Mouse (Mus musculus): ENCODE results near the gene Ccdc124.
A peak's percentile ranks its signal among the peaks of the same experiment; 100 is the strongest.

Ccdc124 gene

GRCm38 (mm10) chr8:70850132-70850845 is 23.4 kb downstream of the Ccdc124 start:
- no peak for ATAC-seq (ENCODE audit: insufficient number of reproducible peaks, low FRiP score, low TSS enrichment)

- ATAC-seq (ENCODE audit: insufficient number of reproducible peaks, low FRiP score, low TSS enrichment): no peak
Measured at GRCm38 (mm10) chr8:70849333-70849990, 24.3 kb downstream of the Ccdc124 start.

DNA sequence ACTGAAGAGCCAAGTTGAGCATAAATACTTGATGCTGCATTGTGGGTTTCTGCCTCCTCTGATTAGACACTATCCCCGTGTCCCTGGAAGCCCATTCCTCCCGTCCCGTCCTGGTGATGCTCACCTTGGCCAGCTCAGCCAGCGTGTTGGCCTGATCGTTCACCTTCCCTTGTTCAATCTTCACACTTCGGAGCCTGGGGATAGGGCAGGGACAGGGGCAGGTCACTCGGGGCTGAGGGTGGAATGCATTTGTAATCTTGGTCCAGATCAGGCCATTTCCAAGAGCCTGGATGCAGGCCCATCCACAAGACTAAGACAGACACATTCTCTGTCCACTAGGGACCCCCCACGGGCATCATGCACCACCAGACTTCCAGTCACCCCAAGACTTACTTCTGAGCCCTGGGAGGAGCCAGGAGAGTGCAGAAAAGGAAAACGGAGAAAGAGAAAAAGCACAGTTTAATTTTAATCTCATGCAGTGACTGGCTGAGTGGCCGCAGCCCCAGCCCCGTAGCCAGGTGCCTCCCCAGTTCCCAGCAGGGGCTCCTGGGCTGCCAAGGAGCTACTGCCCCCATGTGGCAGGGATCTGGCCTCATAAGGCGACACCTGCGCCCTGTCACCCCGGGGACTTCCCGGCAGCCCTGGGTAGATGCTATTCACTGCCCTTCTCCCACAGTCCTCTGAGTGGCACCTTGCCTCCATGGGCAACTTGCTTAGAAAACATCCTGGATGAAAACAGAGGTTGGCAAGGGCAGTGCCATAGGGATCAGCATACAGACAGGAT is 27.2 kb downstream of the Ccdc124 start:
- ATAC-seq (ENCODE audit: insufficient number of reproducible peaks, low FRiP score, low TSS enrichment): no peak

DNA sequence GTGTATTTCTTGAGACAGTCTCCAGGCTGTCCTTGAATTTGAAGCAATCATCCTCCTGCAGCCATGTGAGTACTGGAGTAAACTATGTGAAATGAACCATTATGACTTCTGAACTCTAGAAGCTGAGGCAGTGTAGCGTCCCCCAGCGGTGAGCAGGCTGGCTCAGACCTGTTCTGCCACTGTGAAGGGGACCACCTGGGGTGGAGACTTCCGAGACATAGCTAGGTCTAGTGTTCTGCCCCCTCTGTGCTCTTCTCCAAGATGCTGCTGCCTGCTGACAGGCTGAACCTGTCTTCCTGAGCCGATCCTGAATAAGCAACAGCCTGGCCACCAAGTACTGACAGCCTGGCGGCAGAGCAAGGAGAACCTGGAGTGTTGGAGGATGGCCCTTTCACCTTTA is 28.6 kb downstream of the Ccdc124 start:
- no peak for ATAC-seq (ENCODE audit: insufficient number of reproducible peaks, low FRiP score, low TSS enrichment)

GRCm38 (mm10) chr8:70844523-70844922 is 29.2 kb downstream of the Ccdc124 start:
- ATAC-seq (ENCODE audit: insufficient number of reproducible peaks, low FRiP score, low TSS enrichment): no peak

- no peak for ATAC-seq (ENCODE audit: insufficient number of reproducible peaks, low FRiP score, low TSS enrichment)
Measured at GRCm38 (mm10) chr8:70843941-70844340, 29.8 kb downstream of the Ccdc124 start.

- ATAC-seq (ENCODE audit: insufficient number of reproducible peaks, low FRiP score, low TSS enrichment): no peak
Measured at GRCm38 (mm10) chr8:70843214-70843773, 30.4 kb downstream of the Ccdc124 start.

DNA sequence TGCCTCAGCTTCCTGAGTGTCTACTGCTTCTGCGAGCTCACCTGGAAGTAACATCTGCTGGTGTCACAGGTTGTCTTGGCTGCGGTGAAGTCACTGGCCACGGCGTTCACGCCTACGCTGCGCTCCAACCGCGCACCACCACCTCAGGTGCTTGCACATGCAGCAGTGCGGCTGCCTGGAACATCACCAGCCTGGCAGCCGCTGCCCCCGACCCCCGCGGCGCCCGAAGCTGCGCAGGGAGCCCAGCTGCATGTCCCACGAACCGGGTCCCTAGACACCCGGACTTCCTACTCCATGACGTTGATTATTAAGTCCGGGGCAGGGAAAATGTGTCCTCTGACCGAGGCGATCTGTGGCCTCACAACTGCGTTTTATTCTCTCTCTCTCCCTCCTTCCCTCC is 31.3 kb downstream of the Ccdc124 start:
- ATAC-seq (ENCODE audit: insufficient number of reproducible peaks, low FRiP score, low TSS enrichment): no peak

- no peak for ATAC-seq (ENCODE audit: insufficient number of reproducible peaks, low FRiP score, low TSS enrichment)
Measured at GRCm38 (mm10) chr8:70841147-70842072, 32.3 kb downstream of the Ccdc124 start.

GRCm38 (mm10) chr8:70840590-70840989 is 33.1 kb downstream of the Ccdc124 start:
- ATAC-seq (ENCODE audit: insufficient number of reproducible peaks, low FRiP score, low TSS enrichment): no peak

- peak; percentile 92 for ATAC-seq (ENCODE audit: insufficient number of reproducible peaks, low FRiP score, low TSS enrichment)
Measured at GRCm38 (mm10) chr8:70839408-70840351, 34.1 kb downstream of the Ccdc124 start, which contains the start of gene Arrdc2. Arrdc2 (minus strand) TSS chr8:70839720.

DNA sequence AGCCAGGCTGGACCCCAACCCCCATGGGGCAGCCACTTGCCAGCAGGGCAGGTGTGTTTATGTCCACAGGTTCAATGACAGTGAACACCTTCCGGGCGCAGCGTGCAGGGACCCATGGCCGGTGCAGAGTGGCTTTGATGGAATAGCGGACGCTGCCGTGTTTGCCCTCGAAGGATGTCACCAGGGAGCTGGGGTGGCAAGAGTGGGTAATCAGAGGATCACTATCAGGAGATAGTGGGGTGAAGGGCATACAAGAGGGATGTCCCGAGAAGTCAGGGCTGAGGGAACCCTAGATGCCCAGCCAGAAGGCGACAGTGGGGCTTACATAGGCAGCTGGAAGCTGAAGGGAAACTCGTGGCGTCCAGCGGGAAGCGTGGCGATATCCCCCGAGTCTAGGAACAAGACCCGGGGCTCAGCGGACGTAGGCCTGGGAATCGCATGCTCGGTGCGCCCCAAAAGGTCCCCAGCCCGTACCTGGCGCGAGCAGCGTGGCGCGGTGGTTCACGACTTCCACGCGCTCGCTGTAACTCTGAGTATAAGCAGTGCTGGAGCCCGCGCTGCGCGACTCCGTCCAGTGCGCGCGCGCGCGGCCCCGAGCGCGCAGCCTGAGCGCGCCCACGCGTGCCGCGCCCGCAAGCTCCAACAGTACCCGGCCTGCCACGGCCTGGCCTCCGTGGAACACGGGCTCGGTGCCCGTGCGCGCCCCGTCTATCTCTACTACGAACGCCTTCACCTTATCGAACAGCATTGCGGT is 34.9 kb downstream of the Ccdc124 start:
- peak; percentile 27; the same call in 1 of the 2 replicates for ATAC-seq (ENCODE audit: insufficient number of reproducible peaks, low FRiP score, low TSS enrichment)

- ATAC-seq (ENCODE audit: insufficient number of reproducible peaks, low FRiP score, low TSS enrichment): no peak
Measured at GRCm38 (mm10) chr8:70836666-70837065, 37.1 kb downstream of the Ccdc124 start.

DNA sequence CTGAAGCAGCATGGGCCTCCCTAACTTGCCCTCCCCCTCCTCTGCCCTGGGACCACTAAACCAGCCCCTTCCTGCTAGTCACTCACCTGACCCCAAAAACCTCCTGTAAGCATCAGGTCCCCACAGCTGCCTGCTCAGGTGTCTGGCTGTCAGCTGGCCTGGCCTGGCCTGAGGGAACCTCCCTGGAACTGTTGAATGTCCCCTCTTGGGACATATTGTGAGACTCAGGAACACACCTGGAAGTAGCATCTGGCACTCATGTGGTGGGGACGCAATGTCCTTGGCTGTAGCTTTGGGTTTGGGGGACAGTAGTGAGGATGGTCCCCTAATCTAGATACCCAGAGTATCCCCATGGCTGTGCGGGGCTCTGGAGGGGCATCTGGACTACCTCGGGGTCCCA is 39.7 kb downstream of the Ccdc124 start:
- ATAC-seq (ENCODE audit: insufficient number of reproducible peaks, low FRiP score, low TSS enrichment): no peak

GRCm38 (mm10) chr8:70833520-70833919 is 40.2 kb downstream of the Ccdc124 start:
- ATAC-seq (ENCODE audit: insufficient number of reproducible peaks, low FRiP score, low TSS enrichment): no peak

DNA sequence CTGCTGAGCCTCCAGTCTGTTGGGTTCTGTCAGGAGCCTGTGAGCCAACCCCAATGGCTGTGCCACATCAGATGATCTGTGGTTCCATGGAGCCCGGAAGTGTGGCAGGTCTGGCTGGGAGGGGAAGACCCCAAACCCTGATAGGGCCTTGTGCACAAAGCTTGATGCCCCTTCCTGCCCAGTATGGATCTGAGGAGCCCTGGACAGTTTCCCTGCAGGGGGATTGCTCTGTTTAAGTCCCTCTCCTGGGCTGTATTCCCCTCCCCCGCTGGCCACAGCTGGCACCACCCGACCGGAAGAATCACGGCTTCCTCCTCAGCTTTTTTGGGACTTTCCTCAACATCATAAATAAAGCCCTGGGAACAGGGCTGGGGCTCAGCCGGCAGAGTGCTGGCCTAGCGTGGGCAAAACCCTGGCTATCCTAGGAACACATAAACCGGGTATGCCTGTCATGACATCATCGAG is 40.7 kb downstream of the Ccdc124 start:
- no peak for ATAC-seq (ENCODE audit: insufficient number of reproducible peaks, low FRiP score, low TSS enrichment)

- no peak for ATAC-seq (ENCODE audit: insufficient number of reproducible peaks, low FRiP score, low TSS enrichment)
Measured at GRCm38 (mm10) chr8:70832371-70832770, 41.4 kb downstream of the Ccdc124 start.

DNA sequence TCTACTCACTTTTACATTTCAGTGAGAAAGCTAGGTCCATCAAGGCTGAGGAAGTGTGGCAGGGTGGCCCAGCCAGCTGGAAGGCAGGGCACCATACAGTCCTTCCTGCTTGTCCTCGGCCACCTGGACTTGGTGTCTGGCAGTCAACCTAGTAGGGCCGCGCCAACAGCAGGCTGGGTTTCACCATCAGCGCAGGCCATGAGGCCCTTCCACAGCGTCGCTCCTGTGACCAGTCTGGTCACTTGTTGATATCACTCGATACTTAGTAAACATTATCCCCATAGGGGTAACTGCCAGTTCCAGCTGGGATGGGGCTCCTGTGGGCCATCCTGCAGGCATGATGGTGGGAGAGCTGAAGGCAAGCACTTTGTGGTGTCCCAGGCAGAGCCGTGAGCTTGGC is 42.2 kb downstream of the Ccdc124 start:
- ATAC-seq (ENCODE audit: insufficient number of reproducible peaks, low FRiP score, low TSS enrichment): no peak
